Mouse (Mus musculus): ENCODE measurements around the gene Epb41l4b. TPM values are rescaled to one million over a fixed set of nuclear protein-coding genes. Genes with fewer than 3 reads are reported as not detected.
A peak's percentile ranks its signal among the peaks of the same experiment; 100 is the strongest.

Gene Epb41l4b
- polyA plus RNA-seq, 1 experiment from 2014 or later = 7.5 TPM

DNA sequence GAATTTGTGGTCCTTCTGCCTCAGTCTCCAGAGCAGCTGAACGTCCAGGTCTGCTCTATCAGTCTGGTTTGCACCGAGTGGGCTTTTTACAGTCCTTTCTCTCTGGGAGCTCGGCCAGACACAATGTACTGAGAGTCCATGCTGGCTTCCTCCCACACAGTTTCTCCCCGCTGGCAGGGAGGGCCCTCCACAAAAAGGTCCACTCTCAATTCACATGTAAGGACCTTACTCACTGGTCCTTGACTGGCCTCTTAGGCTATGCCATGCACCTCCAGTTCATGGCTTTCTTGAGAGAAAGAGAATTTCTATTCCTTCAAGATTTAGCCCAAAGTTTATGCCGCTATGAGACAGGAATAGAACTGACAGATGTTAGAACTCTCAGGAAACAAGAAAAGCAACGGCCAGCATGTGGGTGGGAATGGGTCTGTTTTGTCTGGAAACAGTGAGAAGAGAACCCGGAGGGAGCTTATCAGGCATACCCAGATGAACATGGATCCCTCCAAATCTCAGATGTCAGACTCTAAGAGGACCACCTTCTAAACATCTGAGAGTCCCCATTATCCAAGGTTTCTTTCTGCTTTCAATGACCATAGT is 177.6 kb downstream of the Epb41l4b start:
- Histone ChIP-seq H3K4me2 (ENCODE audit: low read depth, low read length) (no peak overlapping the region), H3K27me3 (ENCODE audit: control insufficient read depth, insufficient read depth, low read length) (no peaks in the 10 kb centered on the region), H3K9ac (ENCODE audit: low read length) (no peak overlapping the region), H3K36me3 (ENCODE audit: control insufficient read depth, insufficient read depth, low read length) (no peaks in the 10 kb centered on the region), H3K4me1 (ENCODE audit: control insufficient read depth, insufficient read depth, low read length) (no peaks in the 10 kb centered on the region), H3K9me3 (replicated peaks; ENCODE audit: control insufficient read depth, low read length) (no peaks in the 10 kb centered on the region), H3K4me3 (replicated peaks; ENCODE audit: low read length) (no peak overlapping the region), H3K27ac (ENCODE audit: low read length) (no peak overlapping the region)
- no peak for ATAC-seq (ENCODE audit: insufficient read depth, low FRiP score)
- WGBS = 70% methylated on average over 7 of the region's 7 CpGs

DNA sequence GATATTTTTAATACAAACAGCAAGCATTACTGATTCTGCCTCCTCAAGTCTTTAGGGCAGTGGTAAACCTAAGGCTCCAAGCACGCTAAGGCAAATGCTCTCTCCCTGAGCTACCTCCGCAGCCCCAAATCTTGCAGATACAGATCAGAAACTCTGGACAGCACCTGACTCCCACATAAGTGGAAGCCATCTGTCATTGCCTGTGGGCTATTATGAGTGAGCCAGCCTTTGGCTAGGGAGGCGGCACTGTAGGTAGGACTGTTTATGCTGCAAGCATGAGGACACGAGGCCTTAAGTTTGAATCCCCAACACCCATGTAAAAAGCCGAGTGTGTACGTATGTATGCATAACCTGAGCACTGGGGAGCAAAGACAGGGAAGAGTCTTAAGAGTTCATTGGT is 179.6 kb downstream of the Epb41l4b start:
- H3K4me2 ChIP-seq (ENCODE audit: low read depth, low read length) = no peak overlapping the region
- no peaks in the 10 kb centered on the region for H3K27me3 ChIP-seq (ENCODE audit: control insufficient read depth, insufficient read depth, low read length)
- H3K9me3 ChIP-seq (replicated peaks; ENCODE audit: control insufficient read depth, low read length) = no peaks in the 10 kb centered on the region
- no peaks in the 10 kb centered on the region for H3K4me1 ChIP-seq (ENCODE audit: control insufficient read depth, insufficient read depth, low read length)
- ATAC-seq (ENCODE audit: insufficient read depth, low FRiP score) = no peak
- H3K4me3 ChIP-seq (replicated peaks; ENCODE audit: low read length) = no peak overlapping the region
- WGBS = 77% methylated on average over 6 of the region's 6 CpGs
- no peak overlapping the region for H3K9ac ChIP-seq (ENCODE audit: low read length)
- H3K27ac ChIP-seq (ENCODE audit: low read length) = no peak overlapping the region
- H3K36me3 ChIP-seq (ENCODE audit: control insufficient read depth, insufficient read depth, low read length) = no peaks in the 10 kb centered on the region

DNA sequence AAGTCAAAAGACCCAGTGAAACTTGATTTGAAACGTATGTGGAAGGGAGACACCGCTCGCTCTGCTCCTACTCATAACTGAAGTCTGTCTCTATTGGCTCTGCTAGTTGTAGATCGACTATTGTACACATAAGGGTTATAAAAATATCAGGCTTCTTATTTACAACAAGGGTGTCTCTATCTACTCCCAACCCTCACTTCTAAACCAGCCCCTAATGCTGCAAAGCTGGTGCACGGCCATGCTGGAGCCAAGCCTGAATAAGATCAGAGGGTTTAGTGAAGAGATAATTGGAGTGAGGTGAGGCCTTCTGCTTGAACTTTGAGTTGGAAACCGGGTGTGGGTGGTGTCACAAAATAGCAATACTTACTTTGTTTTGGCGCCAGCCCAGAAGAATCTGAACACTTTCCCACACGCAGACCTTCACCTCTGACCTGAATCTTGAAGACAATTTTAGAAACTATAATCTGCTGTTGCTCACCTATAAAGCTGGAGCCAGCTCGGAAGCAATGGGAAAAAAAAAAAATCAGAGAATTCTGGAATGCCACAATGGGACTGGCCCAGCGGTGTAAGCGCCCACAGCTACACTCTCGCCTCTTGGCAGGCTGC is 181.8 kb downstream of the Epb41l4b start:
- H3K4me1 ChIP-seq (ENCODE audit: control insufficient read depth, insufficient read depth, low read length) = no peaks in the 10 kb centered on the region
- no peak overlapping the region for H3K27ac ChIP-seq (ENCODE audit: low read length)
- no peak overlapping the region for H3K4me2 ChIP-seq (ENCODE audit: low read depth, low read length)
- no peaks in the 10 kb centered on the region for H3K9me3 ChIP-seq (replicated peaks; ENCODE audit: control insufficient read depth, low read length)
- no peaks in the 10 kb centered on the region for H3K36me3 ChIP-seq (ENCODE audit: control insufficient read depth, insufficient read depth, low read length)
- ATAC-seq (ENCODE audit: insufficient read depth, low FRiP score) = no peak
- no peaks in the 10 kb centered on the region for H3K27me3 ChIP-seq (ENCODE audit: control insufficient read depth, insufficient read depth, low read length)
- 76% methylated on average over 12 of the region's 12 CpGs for WGBS
- H3K4me3 ChIP-seq (replicated peaks; ENCODE audit: low read length) = no peak overlapping the region
- no peak overlapping the region for H3K9ac ChIP-seq (ENCODE audit: low read length)

DNA sequence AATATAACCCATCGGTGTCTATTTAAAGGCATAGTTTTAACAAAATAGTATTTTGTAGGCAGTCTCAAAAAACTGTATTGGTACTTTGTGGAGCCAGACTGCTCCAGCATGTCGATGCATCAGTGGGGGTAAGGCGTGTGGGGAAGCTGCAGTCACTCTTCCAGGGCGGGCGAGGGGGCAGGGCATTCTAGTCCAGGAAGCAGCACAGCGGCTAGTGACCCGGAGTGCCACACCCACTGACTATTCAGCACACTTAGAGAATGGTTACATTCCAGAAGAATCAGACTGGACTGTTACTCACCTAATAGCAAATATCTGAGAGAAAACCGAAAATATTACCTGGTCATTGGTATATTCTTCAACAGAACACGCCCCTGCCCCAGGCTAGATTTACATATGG is 185.7 kb downstream of the Epb41l4b start:
- no peaks in the 10 kb centered on the region for H3K9me3 ChIP-seq (replicated peaks; ENCODE audit: control insufficient read depth, low read length)
- 38% methylated on average over 9 of the region's 9 CpGs for WGBS
- no peak overlapping the region for H3K9ac ChIP-seq (ENCODE audit: low read length)
- ATAC-seq (ENCODE audit: insufficient read depth, low FRiP score) = peak; percentile 73; the same call in 1 of the 2 replicates
- H3K27me3 ChIP-seq (ENCODE audit: control insufficient read depth, insufficient read depth, low read length) = no peaks in the 10 kb centered on the region
- no peaks in the 10 kb centered on the region for H3K4me1 ChIP-seq (ENCODE audit: control insufficient read depth, insufficient read depth, low read length)
- no peak overlapping the region for H3K4me3 ChIP-seq (replicated peaks; ENCODE audit: low read length)
- no peaks in the 10 kb centered on the region for H3K36me3 ChIP-seq (ENCODE audit: control insufficient read depth, insufficient read depth, low read length)
- H3K4me2 ChIP-seq (ENCODE audit: low read depth, low read length) = no peak overlapping the region
- no peak overlapping the region for H3K27ac ChIP-seq (ENCODE audit: low read length)

DNA sequence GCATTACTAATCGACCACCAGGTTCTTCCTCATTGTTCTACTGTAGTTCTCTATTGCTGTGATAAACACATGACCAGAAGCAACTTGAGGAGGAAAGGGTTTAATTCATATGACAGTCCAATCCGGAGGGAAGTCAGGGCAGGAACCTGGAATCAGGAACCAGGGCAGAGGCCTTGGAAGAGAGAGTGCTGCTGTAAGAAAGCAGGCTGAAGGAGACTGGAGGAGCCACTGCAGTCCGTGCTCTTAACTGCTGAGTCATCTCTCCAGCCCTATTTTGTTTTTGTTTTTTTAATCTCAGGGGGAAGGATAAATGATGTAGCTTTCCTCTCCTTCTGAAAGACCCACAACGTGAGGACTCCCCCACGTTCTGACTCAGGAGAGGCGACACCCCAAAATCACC is 190.0 kb downstream of the Epb41l4b start:
- 62% methylated on average over 6 of the region's 6 CpGs for WGBS
- Histone ChIP-seq H3K36me3 (ENCODE audit: control insufficient read depth, insufficient read depth, low read length) (no peaks in the 10 kb centered on the region), H3K4me1 (ENCODE audit: control insufficient read depth, insufficient read depth, low read length) (no peaks in the 10 kb centered on the region), H3K9ac (ENCODE audit: low read length) (no peak overlapping the region), H3K27ac (ENCODE audit: low read length) (no peak overlapping the region), H3K9me3 (replicated peaks; ENCODE audit: control insufficient read depth, low read length) (no peaks in the 10 kb centered on the region), H3K4me3 (replicated peaks; ENCODE audit: low read length) (no peak overlapping the region), H3K27me3 (ENCODE audit: control insufficient read depth, insufficient read depth, low read length) (no peaks in the 10 kb centered on the region), H3K4me2 (ENCODE audit: low read depth, low read length) (no peak overlapping the region)
- ATAC-seq (ENCODE audit: insufficient read depth, low FRiP score) = no peak

DNA sequence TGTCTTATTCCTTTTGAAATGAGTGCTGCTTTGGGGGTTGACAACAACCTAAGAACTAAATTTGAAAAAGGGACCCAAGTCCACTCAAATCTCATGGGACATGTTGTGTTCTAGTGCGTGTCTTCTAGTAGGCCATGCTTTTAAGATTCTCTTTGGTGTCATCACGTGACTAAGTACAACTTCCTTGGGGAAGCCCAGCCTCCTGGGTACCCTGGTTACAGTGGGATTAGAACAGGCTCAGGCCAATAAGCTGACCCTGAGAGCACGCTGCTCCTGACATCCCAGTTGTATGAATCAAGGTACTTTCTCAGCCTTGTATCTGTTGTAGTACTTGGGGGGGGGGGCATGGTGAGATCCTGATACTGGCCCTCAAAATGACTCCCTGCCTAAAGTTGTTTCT is 191.5 kb downstream of the Epb41l4b start:
- WGBS = 84% methylated on average over 3 of the region's 3 CpGs
- no peaks in the 10 kb centered on the region for H3K36me3 ChIP-seq (ENCODE audit: control insufficient read depth, insufficient read depth, low read length)
- H3K9ac ChIP-seq (ENCODE audit: low read length) = no peak overlapping the region
- no peak overlapping the region for H3K27ac ChIP-seq (ENCODE audit: low read length)
- H3K4me3 ChIP-seq (replicated peaks; ENCODE audit: low read length) = no peak overlapping the region
- no peak overlapping the region for H3K4me2 ChIP-seq (ENCODE audit: low read depth, low read length)
- no peaks in the 10 kb centered on the region for H3K4me1 ChIP-seq (ENCODE audit: control insufficient read depth, insufficient read depth, low read length)
- H3K9me3 ChIP-seq (replicated peaks; ENCODE audit: control insufficient read depth, low read length) = no peaks in the 10 kb centered on the region
- no peak for ATAC-seq (ENCODE audit: insufficient read depth, low FRiP score)
- H3K27me3 ChIP-seq (ENCODE audit: control insufficient read depth, insufficient read depth, low read length) = no peaks in the 10 kb centered on the region

DNA sequence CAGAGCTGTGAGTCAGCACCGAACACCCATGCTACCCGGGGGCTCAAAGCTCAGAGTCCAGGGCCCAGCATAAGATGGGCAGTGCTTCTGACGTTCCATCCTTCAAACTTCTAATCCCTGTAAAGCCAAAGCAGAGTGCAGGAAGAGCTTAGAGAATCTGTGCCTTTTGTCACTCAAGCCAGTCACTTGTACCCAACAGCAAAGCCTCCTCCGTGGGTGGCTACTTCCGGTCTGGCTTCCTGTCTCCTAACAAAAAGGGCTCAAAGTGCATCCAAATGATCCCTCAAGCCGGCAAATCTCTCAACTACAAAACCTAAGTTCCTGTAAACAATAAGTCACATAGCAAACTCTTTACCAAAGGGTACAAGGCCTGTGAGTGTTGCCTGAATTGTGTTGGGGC is 193.7 kb downstream of the Epb41l4b start:
- Histone ChIP-seq H3K4me3 (replicated peaks; ENCODE audit: low read length) (no peak overlapping the region), H3K36me3 (ENCODE audit: control insufficient read depth, insufficient read depth, low read length) (no peaks in the 10 kb centered on the region), H3K4me1 (ENCODE audit: control insufficient read depth, insufficient read depth, low read length) (peaks cover 12% of the 10 kb centered on the region), H3K9me3 (replicated peaks; ENCODE audit: control insufficient read depth, low read length) (no peaks in the 10 kb centered on the region), H3K27me3 (ENCODE audit: control insufficient read depth, insufficient read depth, low read length) (no peaks in the 10 kb centered on the region), H3K9ac (ENCODE audit: low read length) (no peak overlapping the region), H3K4me2 (ENCODE audit: low read depth, low read length) (no peak overlapping the region), H3K27ac (ENCODE audit: low read length) (no peak overlapping the region)
- WGBS = 67% methylated on average over 6 of the region's 6 CpGs
- ATAC-seq (ENCODE audit: insufficient read depth, low FRiP score) = no peak

DNA sequence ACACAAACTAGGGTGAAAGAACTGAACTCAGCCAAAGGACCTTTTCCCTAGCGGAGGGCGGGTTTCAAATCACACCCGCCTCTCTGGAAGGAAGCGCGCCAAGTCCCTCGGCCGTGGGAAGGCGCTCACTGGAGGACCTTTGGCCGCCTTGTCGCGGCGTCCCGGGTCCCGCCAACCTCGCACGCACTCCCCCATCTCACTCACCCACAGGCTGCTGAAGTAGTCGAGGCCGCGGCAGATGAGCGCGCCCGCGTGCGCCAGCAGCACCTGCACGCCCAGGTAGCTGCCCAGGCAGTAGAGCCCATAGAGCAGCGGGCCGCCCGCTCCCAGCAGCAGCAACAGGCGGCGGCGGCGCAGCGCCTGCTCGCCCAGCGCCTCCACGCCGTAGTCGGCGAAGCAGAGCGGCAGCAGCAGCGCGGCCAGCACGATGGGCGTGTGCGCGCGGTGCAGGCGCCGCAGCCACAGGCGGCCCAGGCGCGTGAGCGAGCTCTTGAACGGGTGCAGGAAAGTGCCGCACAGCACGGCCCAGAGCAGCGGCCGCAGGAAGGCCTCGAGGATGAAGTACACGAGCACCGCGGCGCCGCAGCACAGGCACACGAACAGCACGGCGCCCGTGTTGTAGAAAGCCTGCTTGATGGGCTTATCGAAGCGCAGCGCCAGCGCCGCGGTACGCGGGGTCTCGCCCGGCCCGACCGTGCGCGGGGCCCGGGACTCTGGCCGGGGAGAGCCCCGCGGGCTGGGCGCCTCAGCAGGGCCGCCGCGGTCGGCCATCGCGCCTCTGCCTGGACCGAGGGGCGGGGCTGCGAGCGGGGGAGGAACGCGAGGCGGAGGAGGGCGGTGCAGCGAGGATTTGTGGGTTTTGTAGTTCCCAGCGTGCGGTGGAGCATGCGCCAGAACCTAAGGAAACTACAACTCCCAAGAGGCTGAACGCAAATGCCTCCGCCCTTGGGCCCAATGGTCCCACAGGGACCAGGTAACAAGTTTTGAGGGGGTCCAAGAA is 196.3 kb downstream of the Epb41l4b start, which contains the start of gene Tmem245:
TSS of gene Tmem245 (minus strand) at position 797 of the 1,000 bp plus-strand sequence.
- WGBS = under 1% methylated on average over 106 of the region's 107 CpGs
- H3K9me3 ChIP-seq (replicated peaks; ENCODE audit: control insufficient read depth, low read length) = no peaks in the 10 kb centered on the region
- H3K4me2 ChIP-seq (ENCODE audit: low read depth, low read length) = peak within 1 kb of the TSS; percentile 86
- ATAC-seq (ENCODE audit: insufficient read depth, low FRiP score) = peak; percentile 97
- peak within 1 kb of the TSS; percentile 89 for H3K9ac ChIP-seq (ENCODE audit: low read length)
- H3K4me3 ChIP-seq (replicated peaks; ENCODE audit: low read length) = peak within 1 kb of the TSS; percentile 88
- H3K27me3 ChIP-seq (ENCODE audit: control insufficient read depth, insufficient read depth, low read length) = no peaks in the 10 kb centered on the region
- H3K4me1 ChIP-seq (ENCODE audit: control insufficient read depth, insufficient read depth, low read length) = peaks cover 35% of the 10 kb centered on the region
- H3K36me3 ChIP-seq (ENCODE audit: control insufficient read depth, insufficient read depth, low read length) = no peaks in the 10 kb centered on the region
- peak within 1 kb of the TSS; percentile 91 for H3K27ac ChIP-seq (ENCODE audit: low read length)

DNA sequence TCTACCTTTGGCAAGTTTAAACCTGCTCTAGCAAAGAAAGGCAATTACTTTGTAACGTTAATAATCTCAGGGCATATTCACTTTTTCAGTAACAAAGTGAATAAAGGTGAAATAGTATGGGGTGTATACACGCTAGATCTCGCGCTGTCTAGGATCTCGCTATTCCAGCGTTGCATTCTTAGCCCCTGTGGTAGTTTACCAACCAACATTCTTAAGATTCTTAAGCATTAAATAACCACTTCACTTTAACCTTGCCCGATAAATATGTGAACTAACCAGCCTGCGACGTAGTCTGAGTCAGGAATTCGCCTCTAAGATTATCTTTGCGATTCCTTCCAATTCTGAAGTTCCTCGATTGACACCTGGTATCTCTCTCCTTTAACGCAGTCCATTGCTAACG is 197.1 kb downstream of the Epb41l4b start:
- ATAC-seq (ENCODE audit: insufficient read depth, low FRiP score) = no peak
- H3K4me1 ChIP-seq (ENCODE audit: control insufficient read depth, insufficient read depth, low read length) = peaks cover 37% of the 10 kb centered on the region
- under 1% methylated on average over 14 of the region's 14 CpGs for WGBS

More for the DNA sequence above, 197.1 kb downstream of the Epb41l4b start:
- peak overlapping the region; percentile 89 for H3K9ac ChIP-seq (ENCODE audit: low read length)
- H3K27ac ChIP-seq (ENCODE audit: low read length) = peak overlapping the region; percentile 91
- no peaks in the 10 kb centered on the region for H3K27me3 ChIP-seq (ENCODE audit: control insufficient read depth, insufficient read depth, low read length)
- H3K36me3 ChIP-seq (ENCODE audit: control insufficient read depth, insufficient read depth, low read length) = no peaks in the 10 kb centered on the region
- peak overlapping the region; percentile 88 for H3K4me3 ChIP-seq (replicated peaks; ENCODE audit: low read length)
- H3K9me3 ChIP-seq (replicated peaks; ENCODE audit: control insufficient read depth, low read length) = no peaks in the 10 kb centered on the region
- H3K4me2 ChIP-seq (ENCODE audit: low read depth, low read length) = peak overlapping the region; percentile 86
